Mouse (Mus musculus): Measurements from ENCODE around the gene Nicn1. TPM values are rescaled to one million over a fixed set of nuclear protein-coding genes. Genes with fewer than 3 reads are reported as not detected.
A peak's percentile ranks its signal among the peaks of the same experiment; 100 is the strongest.

The Nicn1 gene
- 81.2 and 87.0 TPM in 2 replicates for polyA plus RNA-seq (2016; fragmentation: Nextera tagmentation; extraction: Ambion mirVana)

DNA sequence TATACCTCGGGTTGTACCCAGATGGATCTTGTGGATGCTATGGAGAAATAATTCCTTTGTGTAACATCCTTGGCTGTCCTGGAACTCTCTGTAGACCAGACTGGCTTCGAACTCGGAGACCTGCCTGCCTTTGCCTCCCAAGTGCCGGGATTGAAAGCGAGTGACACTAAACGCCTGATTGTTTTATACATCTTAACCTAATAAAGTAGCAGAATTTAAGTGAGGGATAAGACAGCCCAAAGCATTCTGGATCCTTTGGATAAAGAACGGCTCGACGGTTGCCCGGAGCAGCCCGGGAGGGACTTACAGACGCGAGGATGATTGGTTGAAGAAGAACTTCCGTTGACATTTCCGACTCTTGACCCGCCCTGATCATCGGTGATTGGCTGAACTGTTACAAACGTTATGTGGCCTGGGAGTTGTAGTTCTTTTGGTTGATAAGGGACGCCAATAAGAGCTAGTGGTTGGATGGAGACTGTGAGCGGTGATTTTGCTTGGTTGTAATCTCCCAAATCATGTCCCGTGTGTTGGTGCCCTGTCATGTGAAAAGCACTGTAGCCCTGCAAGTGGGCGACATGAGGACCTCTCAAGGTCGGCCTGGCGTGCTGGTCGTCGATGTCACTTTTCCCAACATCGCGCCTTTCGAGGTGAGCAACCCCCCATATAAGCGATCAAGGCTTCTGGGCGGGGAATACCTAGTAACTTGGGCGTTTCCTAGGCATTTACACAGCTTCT, at the start of gene Nicn1:
Gene Nicn1, plus strand, starts transcription at position 414 of the 735 bp plus-strand sequence.
- Histone ChIP-seq H3K9me3 (no peaks in the 10 kb centered on the region), H3K4me2 (replicated peaks) (peak within 1 kb of the TSS; percentile 67), H3K9ac (peak within 1 kb of the TSS; percentile 61), H3K27ac (peak within 1 kb of the TSS; percentile 78), H3K27me3 (replicated peaks) (no peaks in the 10 kb centered on the region), H3K4me1 (peaks cover 8% of the 10 kb centered on the region; the same call in 1 of the 2 replicates), H3K4me3 (peak within 1 kb of the TSS; percentile 50), H3K36me3 (peaks cover 18% of the 10 kb centered on the region)
- WGBS, result under 1% methylated on average over 32 of the region's 32 CpGs
- peak; percentile 96 for ATAC-seq (ENCODE audit: low FRiP score, low read depth)

GRCm38 (mm10) chr9:108244540-108244939, 45.7 kb upstream of the Nicn1 start:
- H3K9ac ChIP-seq, result no peak overlapping the region
- 93% methylated on average over 3 of the region's 3 CpGs for WGBS
- no peak for ATAC-seq (ENCODE audit: low FRiP score, low read depth)
- H3K27me3 ChIP-seq (replicated peaks), result no peaks in the 10 kb centered on the region
- no peaks in the 10 kb centered on the region for H3K9me3 ChIP-seq
- H3K4me3 ChIP-seq, result no peak overlapping the region
- H3K4me2 ChIP-seq (replicated peaks), result no peak overlapping the region
- H3K27ac ChIP-seq, result no peak overlapping the region
- peaks cover 21% of the 10 kb centered on the region for H3K36me3 ChIP-seq
- no peaks in the 10 kb centered on the region for H3K4me1 ChIP-seq

GRCm38 (mm10) chr9:108244984-108245383, 45.2 kb upstream of the Nicn1 start:
- 87% methylated on average over 3 of the region's 3 CpGs for WGBS
- H3K9me3 ChIP-seq, result no peaks in the 10 kb centered on the region
- no peak overlapping the region for H3K27ac ChIP-seq
- no peaks in the 10 kb centered on the region for H3K4me1 ChIP-seq
- H3K4me2 ChIP-seq (replicated peaks), result no peak overlapping the region
- H3K27me3 ChIP-seq (replicated peaks), result no peaks in the 10 kb centered on the region
- H3K9ac ChIP-seq, result no peak overlapping the region
- no peak for ATAC-seq (ENCODE audit: low FRiP score, low read depth)
- peaks cover 21% of the 10 kb centered on the region for H3K36me3 ChIP-seq
- H3K4me3 ChIP-seq, result no peak overlapping the region

DNA sequence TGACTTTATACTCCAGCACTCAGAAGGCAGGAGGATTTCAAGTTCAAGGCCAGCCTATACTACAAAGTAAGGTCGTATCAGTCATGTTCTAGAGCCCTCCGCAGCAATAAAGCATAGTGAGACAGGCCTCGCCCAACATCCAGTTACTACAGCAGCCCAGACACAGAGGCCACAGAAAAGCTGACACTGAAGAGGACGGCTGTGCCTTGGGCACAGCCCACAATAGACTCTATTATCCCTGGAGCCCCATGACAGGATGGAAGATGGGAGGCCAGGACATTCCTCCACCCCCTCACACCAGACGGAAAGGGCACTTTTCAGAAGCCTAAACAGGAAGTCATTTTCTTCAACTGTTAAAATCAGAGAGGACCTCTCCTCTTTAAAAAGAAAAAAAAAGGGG, 41.3 kb upstream of the Nicn1 start:
- no peaks in the 10 kb centered on the region for H3K9me3 ChIP-seq
- ATAC-seq (ENCODE audit: low FRiP score, low read depth), result no peak
- H3K4me1 ChIP-seq, result no peaks in the 10 kb centered on the region
- peaks cover 40% of the 10 kb centered on the region for H3K36me3 ChIP-seq
- 44% methylated on average over 5 of the region's 5 CpGs for WGBS
- no peak overlapping the region for H3K27ac ChIP-seq
- H3K27me3 ChIP-seq (replicated peaks), result no peaks in the 10 kb centered on the region
- no peak overlapping the region for H3K4me3 ChIP-seq
- no peak overlapping the region for H3K9ac ChIP-seq
- no peak overlapping the region for H3K4me2 ChIP-seq (replicated peaks)

- no peak overlapping the region for H3K27ac ChIP-seq
- no peak overlapping the region for H3K9ac ChIP-seq
- H3K4me1 ChIP-seq, result no peaks in the 10 kb centered on the region
- H3K9me3 ChIP-seq, result no peaks in the 10 kb centered on the region
- WGBS, result 95% methylated on average over 6 of the region's 6 CpGs
- H3K4me3 ChIP-seq, result no peak overlapping the region
- H3K36me3 ChIP-seq, result peaks cover 29% of the 10 kb centered on the region
- H3K27me3 ChIP-seq (replicated peaks), result no peaks in the 10 kb centered on the region
- H3K4me2 ChIP-seq (replicated peaks), result no peak overlapping the region
- no peak for ATAC-seq (ENCODE audit: low FRiP score, low read depth)
These were observed 38.4 kb upstream of the Nicn1 start for GRCm38 (mm10) chr9:108251877-108252276.

DNA sequence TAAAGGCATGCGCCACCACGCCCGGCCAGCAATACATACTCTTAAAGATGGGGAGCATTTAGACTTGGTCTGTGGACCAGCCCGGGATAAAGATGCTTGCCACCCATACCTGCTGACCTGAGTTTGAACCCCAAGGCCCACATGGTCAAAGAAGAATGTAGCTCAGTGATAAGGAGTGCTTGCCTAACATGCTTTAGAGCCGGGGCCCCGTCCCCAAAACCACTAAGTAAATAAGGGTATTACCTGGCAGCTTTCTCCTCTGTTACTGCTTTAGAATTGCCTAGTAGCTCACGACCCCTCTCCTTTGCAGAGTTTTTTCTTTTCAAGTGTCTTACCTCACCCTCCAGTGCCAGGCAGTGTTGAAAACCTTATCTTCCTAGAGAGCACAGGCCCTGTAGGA, 37.5 kb upstream of the Nicn1 start:
- Histone ChIP-seq H3K9ac (no peak overlapping the region), H3K9me3 (no peaks in the 10 kb centered on the region), H3K4me3 (no peak overlapping the region), H3K27ac (no peak overlapping the region), H3K4me1 (no peaks in the 10 kb centered on the region), H3K4me2 (replicated peaks) (no peak overlapping the region), H3K27me3 (replicated peaks) (no peaks in the 10 kb centered on the region), H3K36me3 (peaks cover 23% of the 10 kb centered on the region)
- no peak for ATAC-seq (ENCODE audit: low FRiP score, low read depth)
- WGBS, result 96% methylated on average over 7 of the region's 7 CpGs

DNA sequence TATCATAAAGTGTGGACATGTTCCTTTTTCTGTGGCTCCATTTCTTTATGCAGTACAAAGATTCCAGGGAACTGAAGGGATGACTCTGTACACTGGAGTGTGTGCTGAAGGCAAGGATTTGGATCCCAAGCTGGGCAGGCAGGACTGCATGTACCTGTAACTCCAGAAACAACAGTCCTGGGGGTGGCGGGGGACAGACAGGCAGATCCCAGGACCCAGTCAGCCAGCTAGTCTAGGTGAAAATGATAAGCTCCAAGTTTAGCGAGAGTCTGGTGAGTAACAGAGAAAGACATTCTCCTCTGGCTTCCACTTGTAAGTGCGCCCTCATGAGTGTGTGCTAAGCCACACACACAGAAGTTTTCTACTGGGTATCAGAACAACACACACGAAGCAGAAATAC, 29.7 kb upstream of the Nicn1 start:
- ATAC-seq (ENCODE audit: low FRiP score, low read depth), result no peak
- Histone ChIP-seq H3K4me1 (peaks cover 19% of the 10 kb centered on the region), H3K36me3 (no peaks in the 10 kb centered on the region; the same call in 1 of the 2 replicates), H3K4me3 (no peak overlapping the region), H3K27ac (no peak overlapping the region), H3K4me2 (replicated peaks) (no peak overlapping the region), H3K9me3 (no peaks in the 10 kb centered on the region), H3K27me3 (replicated peaks) (no peaks in the 10 kb centered on the region), H3K9ac (no peak overlapping the region)
- WGBS, result 91% methylated on average over 4 of the region's 4 CpGs

DNA sequence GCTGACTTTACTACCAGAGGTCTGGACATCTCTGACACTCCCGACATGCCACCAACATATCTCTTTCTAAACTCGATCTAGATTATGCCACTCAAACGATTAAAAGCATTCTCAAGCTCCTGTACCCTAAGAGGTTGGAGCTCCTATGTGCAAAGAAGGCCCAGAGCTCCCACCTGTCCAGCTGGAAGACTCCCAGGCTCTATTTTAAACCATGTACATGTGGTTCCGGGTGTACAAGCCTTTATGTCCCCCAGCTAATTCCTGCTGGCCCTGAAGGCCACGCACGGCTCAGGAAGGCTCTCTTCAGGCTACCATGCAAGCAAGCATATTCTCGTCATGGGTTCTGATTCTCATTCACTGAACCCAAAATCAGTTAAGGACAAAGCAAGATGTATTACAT, 28.4 kb upstream of the Nicn1 start:
- Histone ChIP-seq H3K27ac (no peak overlapping the region), H3K4me1 (peaks cover 19% of the 10 kb centered on the region), H3K9ac (no peak overlapping the region), H3K27me3 (replicated peaks) (no peaks in the 10 kb centered on the region), H3K4me3 (no peak overlapping the region), H3K36me3 (no peaks in the 10 kb centered on the region; the same call in 1 of the 2 replicates), H3K4me2 (replicated peaks) (peak overlapping the region; percentile 85), H3K9me3 (no peaks in the 10 kb centered on the region)
- WGBS, result 75% methylated on average over 7 of the region's 7 CpGs
- no peak for ATAC-seq (ENCODE audit: low FRiP score, low read depth)

DNA sequence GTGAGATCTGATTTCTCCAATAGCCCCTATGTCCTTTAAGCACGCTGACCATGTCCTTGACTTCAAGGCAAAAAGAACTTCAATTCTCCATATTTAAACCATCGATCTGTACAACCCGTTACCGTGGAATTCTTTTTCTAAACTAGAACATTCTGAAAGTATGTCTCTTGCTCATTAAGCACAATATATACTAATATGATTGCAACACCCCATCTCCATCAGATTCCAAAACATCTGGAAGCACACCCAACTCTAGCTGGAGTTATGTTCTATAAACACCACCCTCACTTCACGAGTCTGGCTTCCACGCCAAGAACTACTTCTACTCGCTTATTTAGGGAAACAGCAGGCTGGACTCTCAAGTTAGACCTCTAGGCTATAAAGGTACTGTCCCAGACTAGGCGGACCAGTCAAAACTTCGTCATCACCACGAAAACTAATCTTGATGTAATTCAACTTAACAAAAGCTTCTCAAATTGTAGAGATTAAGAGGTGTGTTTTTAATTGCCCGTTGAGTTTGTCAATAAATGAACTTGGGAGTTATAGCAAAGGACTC, 27.7 kb upstream of the Nicn1 start:
- Histone ChIP-seq H3K4me3 (peak overlapping the region; percentile 94), H3K36me3 (no peaks in the 10 kb centered on the region; the same call in 1 of the 2 replicates), H3K9me3 (no peaks in the 10 kb centered on the region), H3K4me1 (peaks cover 19% of the 10 kb centered on the region), H3K27ac (no peak overlapping the region), H3K27me3 (replicated peaks) (no peaks in the 10 kb centered on the region), H3K9ac (peak overlapping the region; percentile 94), H3K4me2 (replicated peaks) (peak overlapping the region; percentile 85)
- ATAC-seq (ENCODE audit: low FRiP score, low read depth), result no peak
- WGBS, result 42% methylated on average over 11 of the region's 11 CpGs

DNA sequence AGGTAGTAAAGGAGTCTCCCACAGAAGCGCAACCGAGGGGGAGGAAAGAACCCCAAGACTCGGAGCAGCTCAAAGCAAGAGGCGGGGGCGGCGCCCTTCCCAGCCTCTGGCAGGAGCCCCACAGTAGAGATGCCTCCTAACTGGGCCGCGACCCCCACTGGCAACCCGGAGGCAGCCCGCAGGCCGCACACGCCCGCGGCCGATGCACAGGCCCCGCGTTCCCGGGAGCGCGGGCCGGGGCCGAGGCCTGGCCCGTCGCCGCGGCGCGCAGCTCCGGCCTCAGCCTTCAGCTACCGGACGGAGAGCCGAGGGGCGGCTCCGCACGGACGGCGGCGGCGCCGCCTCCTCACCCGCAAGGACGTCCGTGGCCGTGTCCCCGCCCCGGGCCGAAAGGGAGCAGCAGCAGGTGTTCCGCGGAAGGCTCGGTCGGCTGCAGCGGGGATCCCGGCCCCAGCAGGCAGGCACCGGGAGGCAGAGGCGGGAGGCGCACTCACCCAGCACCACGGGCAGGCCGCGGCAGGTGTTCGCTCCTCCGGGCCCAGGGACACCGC, 27.0 kb upstream of the Nicn1 start:
- Histone ChIP-seq H3K27me3 (replicated peaks) (no peaks in the 10 kb centered on the region), H3K4me3 (peak overlapping the region; percentile 94), H3K4me2 (replicated peaks) (peak overlapping the region; percentile 85), H3K4me1 (peaks cover 19% of the 10 kb centered on the region), H3K36me3 (no peaks in the 10 kb centered on the region), H3K27ac (peak overlapping the region; percentile 81), H3K9ac (peak overlapping the region; percentile 94), H3K9me3 (no peaks in the 10 kb centered on the region)
- WGBS, result under 1% methylated on average over 62 of the region's 62 CpGs
- peak; percentile 69 for ATAC-seq (ENCODE audit: low FRiP score, low read depth)

- Histone ChIP-seq H3K4me1 (peaks cover 19% of the 10 kb centered on the region), H3K4me2 (replicated peaks) (peak within 1 kb of the TSS; percentile 85), H3K27me3 (replicated peaks) (no peaks in the 10 kb centered on the region), H3K27ac (peak within 1 kb of the TSS; percentile 81), H3K9ac (peak within 1 kb of the TSS; percentile 94), H3K4me3 (peak within 1 kb of the TSS; percentile 94), H3K36me3 (no peaks in the 10 kb centered on the region), H3K9me3 (no peaks in the 10 kb centered on the region)
- ATAC-seq (ENCODE audit: low FRiP score, low read depth), result peak; percentile 98
- WGBS, result under 1% methylated on average over 71 of the region's 71 CpGs
These were observed 26.5 kb upstream of the Nicn1 start, which contains the start of gene Dag1 for GRCm38 (mm10) chr9:108263690-108264190. Gene Dag1, minus strand, starts transcription at chr9:108263958.

DNA sequence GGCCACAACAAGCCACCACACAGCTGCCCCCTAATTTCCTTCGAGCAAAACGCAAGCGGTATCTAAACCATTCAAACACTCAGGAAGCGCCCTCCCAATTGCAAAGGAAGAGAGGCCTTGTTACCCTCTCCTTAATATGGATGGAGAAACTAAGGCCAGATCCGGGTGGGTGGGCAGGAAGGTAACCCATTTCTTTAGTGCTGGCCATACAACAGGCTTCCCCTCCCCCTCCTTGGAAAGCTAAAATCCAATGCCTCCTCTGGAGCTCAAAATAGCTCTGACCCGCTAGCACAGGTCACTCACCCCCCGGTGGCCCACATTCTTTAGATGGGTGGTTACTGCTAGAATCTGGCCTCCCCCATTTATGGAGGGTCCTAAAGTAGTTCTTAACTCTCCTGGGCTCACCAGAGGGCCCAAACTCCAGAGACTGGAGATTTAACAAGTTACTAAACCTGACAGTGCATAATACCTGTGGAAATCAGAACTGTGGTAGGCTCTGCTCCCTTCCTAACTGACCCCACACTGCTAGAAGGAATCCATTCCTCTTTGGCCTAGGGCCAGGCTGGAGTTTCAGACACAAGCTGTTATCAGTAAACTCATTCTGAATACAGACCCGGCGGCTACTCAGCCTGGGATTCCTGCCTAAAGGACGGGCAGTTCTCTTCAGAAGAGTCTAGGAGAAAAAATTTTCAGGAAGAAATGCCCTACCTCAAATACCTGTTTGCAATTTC, 25.9 kb upstream of the Nicn1 start:
- Histone ChIP-seq H3K4me1 (peaks cover 19% of the 10 kb centered on the region), H3K9ac (peak overlapping the region; percentile 40), H3K9me3 (no peaks in the 10 kb centered on the region), H3K4me3 (peak overlapping the region; percentile 94), H3K36me3 (no peaks in the 10 kb centered on the region), H3K27me3 (replicated peaks) (no peaks in the 10 kb centered on the region), H3K4me2 (replicated peaks) (peak overlapping the region; percentile 85), H3K27ac (no peak overlapping the region)
- WGBS, result 13% methylated on average over 10 of the region's 10 CpGs
- no peak; the same call in none of the 2 replicates for ATAC-seq (ENCODE audit: low FRiP score, low read depth)

All from neural tube, embryonic 12.5 days (tissue).